Comparison of ENCODE assay signal across 18 mouse cellular contexts in the genomic region with DNA sequence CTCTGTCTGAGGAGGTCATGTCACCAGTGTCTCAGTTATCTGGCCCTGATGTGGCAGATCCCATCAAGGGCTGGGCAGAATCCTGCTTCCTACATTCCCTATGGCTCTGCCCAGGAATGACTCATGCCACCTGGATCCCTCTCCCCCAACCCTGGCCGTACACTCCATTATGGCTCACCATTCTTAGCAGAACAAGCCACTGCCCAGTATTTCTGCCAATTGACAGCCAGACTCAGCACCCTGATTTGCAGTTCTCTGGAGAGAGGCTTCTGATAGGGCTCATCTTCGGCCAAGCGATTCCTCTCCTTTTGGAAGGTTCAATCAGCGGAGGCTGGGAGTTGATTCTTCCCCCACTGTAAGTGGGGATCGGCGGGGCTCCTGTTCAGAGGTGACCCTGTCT.
DNase-seq lines count a peak whose midpoint lies in the region; ATAC-seq lines count a peak whose summit lies in the region.
"Had no signal": no experiment of that assay in that cellular context is flagged by ENCODE, and none has a peak within 500 bp of the region (broad histone marks: within the 10 kb centered on the region; RNA-seq: fewer than 3 reads in every experiment).

No protein-coding gene starts in this region.

- WGBS in forebrain, embryonic 11.5 days: 94% methylated on average over 6 of the region's 6 CpGs
- 92% methylated on average over 6 of the region's 6 CpGs for WGBS in forebrain, embryonic 15.5 days

- no peak overlapping the region for H3K27ac ChIP-seq in forebrain, embryonic 11.5 days (ENCODE audit: low read depth, low read length)
- H3K27ac ChIP-seq in forebrain, embryonic 15.5 days (replicated peaks): no peak overlapping the region
- H3K27ac ChIP-seq: embryonic facial prominence, embryonic 10.5 days; embryonic facial prominence, embryonic 12.5 days; forebrain, embryonic 12.5 days had no signal

- no peaks in the 10 kb centered on the region for H3K36me3 ChIP-seq in forebrain, embryonic 11.5 days (ENCODE audit: control insufficient read depth, insufficient read depth, low read length)
- no peaks in the 10 kb centered on the region for H3K36me3 ChIP-seq in forebrain, embryonic 15.5 days
- H3K36me3 ChIP-seq: embryonic facial prominence, embryonic 10.5 days; embryonic facial prominence, embryonic 12.5 days; forebrain, embryonic 12.5 days had no signal

- H3K4me2 ChIP-seq in forebrain, embryonic 11.5 days (ENCODE audit: low read depth, low read length, severe bottlenecking): no peak overlapping the region
- no peak overlapping the region for H3K4me2 ChIP-seq in forebrain, embryonic 15.5 days (replicated peaks)
- H3K4me2 ChIP-seq: embryonic facial prominence, embryonic 12.5 days; forebrain, embryonic 12.5 days had no signal

- peaks cover 4% of the 10 kb centered on the region; the same call in 1 of the 2 replicates for H3K27me3 ChIP-seq in forebrain, embryonic 11.5 days (ENCODE audit: control insufficient read depth, insufficient read depth, low read length)
- H3K27me3 ChIP-seq in forebrain, embryonic 15.5 days: no peaks in the 10 kb centered on the region

- no peak overlapping the region for H3K4me3 ChIP-seq in forebrain, embryonic 11.5 days (ENCODE audit: low read depth, low read length)
- no peak overlapping the region for H3K4me3 ChIP-seq in forebrain, embryonic 15.5 days
- H3K4me3 ChIP-seq: embryonic facial prominence, embryonic 10.5 days; embryonic facial prominence, embryonic 12.5 days; forebrain, embryonic 12.5 days had no signal

- ATAC-seq in forebrain, embryonic 11.5 days (replicated peaks; ENCODE audit: low FRiP score): no peak
- ATAC-seq in forebrain, embryonic 15.5 days (replicated peaks): no peak

- peak; percentile 25 for DNase-seq in forebrain, embryonic 11.5 days (ENCODE audit: low spot score)
- peak; percentile 54 for DNase-seq in heart, adult 11 months
- no peak for DNase-seq in heart, adult 8-10 months (ENCODE audit: low spot score)
- DNase-seq in testis, postnatal 10 days (ENCODE audit: low spot score): peak; percentile 23
- DNase-seq in testis, postnatal 14 days (ENCODE audit: low spot score): no peak
- DNase-seq: adrenal gland, adult 2 months; adrenal gland, postnatal 10 days; adrenal gland, postnatal 36 days; cerebellum, adult 11-12 months; cerebellum, adult 2 months; cerebellum, adult 9-10 months; cerebellum, postnatal 10 days; cerebellum, postnatal 25 days; forebrain, postnatal 0 days had no signal

- no peaks in the 10 kb centered on the region for H3K9me3 ChIP-seq in forebrain, embryonic 11.5 days (ENCODE audit: control insufficient read depth, low read length)
- H3K9me3 ChIP-seq in forebrain, embryonic 15.5 days: 0 out of 2 replicates have a peak, but pooled peaks cover 3% of the 10 kb centered on the region
- H3K9me3 ChIP-seq: embryonic facial prominence, embryonic 10.5 days; embryonic facial prominence, embryonic 12.5 days had no signal

- H3K9ac ChIP-seq in forebrain, embryonic 11.5 days (ENCODE audit: low read length): no peak overlapping the region
- no peak overlapping the region for H3K9ac ChIP-seq in forebrain, embryonic 15.5 days (replicated peaks)
- H3K9ac ChIP-seq: embryonic facial prominence, embryonic 12.5 days; forebrain, embryonic 12.5 days; forebrain, postnatal 0 days had no signal

- 0 out of 2 replicates have a peak, but pooled peaks cover 3% of the 10 kb centered on the region for H3K4me1 ChIP-seq in forebrain, embryonic 11.5 days (replicated peaks; ENCODE audit: control insufficient read depth, insufficient read depth, low read length)
- peaks cover 12% of the 10 kb centered on the region for H3K4me1 ChIP-seq in forebrain, embryonic 15.5 days
- H3K4me1 ChIP-seq: embryonic facial prominence, embryonic 12.5 days had no signal

Comparison
In these comparisons a context has a peak if more than half of its experiments do, and no peak if none do; other contexts are left out.
1. DNase-seq: peak in forebrain, embryonic 11.5 days (single experiment), heart, adult 11 months (single experiment) and testis, postnatal 10 days (single experiment); none in heart, adult 8-10 months (single experiment) and testis, postnatal 14 days (single experiment).